Mouse (Mus musculus) erythroblast, embryonic 14.5 days (primary cell): ENCODE results near the gene Eif2d.

ENCODE experiments used
- GATA1 ChIP-seq: IDR thresholded peaks from 2 replicates; pipeline ENCODE4 v1.6.1; 2012; ENCODE audit warnings: low read length, inconsistent platforms, mixed read lengths
- TAL1 ChIP-seq: IDR thresholded peaks from 3 replicates; pipeline ENCODE4 v1.6.1; 2012; ENCODE audit warnings: low read length, inconsistent platforms, mixed read lengths

- no peak for TF ChIP-seq GATA1
- no peak for TF ChIP-seq TAL1
Observed at GRCm38 (mm10) chr1:131228225-131228624, 75.2 kb downstream of the Eif2d start.
